Mouse (Mus musculus): Measurements from ENCODE around the gene Agk.

Gene Agk

DNA sequence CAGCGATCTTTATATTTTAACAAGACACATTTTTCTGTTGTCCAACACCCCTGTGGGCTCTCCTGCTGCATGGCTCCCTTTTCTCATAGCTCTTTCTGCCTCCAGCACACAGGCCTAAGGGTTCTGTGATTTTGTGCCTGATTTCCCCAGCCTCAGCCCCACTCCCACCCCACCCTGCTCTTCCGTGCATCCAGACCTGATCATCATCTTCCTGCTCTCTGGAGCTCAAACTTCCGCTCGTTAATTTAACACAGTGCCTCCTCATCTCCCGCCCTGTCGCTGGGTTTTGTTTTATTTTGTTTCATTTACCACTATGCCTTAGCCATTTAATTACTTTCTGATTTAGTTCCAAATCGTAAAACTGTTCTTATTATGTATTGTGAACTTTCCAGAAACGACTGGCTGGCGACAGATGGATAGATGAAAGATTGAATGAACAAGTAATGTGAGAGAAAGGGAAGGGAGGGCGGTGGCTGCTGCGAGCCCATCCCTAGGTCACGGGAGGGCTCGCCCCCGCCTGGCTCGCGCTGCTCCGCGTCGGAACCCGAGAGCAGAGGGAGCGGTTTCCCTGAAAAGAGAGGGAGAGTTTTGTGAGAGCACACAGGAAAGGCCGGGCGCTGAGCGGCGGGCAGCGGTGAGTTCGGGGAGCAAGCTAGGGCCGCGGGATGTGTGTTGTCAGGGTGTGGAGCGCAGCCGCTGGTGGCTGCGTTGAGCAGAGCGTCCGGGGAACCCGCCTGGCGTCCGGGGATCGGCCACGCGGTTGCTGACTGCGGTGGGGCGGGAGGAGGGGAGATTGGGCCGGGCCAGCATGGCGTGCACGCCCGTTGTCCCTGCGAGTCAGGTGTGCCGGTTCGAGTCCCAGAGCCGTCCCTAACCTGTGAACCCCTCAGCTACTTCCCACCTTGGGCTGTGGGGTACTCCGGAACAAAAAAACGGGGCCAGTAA lies at the start of gene Agk:
Agk (plus strand) TSS at position 276 of the 945 bp plus-strand sequence.
- peak; percentile 82 for DNase-seq

DNA sequence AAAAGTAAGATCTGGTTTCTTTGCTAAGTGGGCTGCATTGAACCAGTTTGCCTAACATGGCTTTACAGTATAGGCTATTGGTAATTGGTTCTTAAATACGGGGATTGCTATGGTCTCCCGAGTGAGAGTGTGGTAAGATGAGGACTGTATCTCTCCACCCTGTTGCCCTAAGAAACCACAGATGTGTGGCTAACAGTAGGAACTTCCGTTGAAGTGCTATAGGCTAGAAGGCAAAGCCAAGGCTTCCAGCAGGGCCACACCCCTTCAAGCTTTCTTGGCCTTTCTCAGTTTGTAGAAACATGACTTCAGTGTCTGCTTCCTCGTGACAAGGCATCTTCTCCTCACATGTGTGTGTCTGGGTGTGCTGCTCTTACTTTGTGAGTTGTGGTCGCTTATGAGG lies 24.3 kb upstream of the Agk start:
- no peak for DNase-seq

DNA sequence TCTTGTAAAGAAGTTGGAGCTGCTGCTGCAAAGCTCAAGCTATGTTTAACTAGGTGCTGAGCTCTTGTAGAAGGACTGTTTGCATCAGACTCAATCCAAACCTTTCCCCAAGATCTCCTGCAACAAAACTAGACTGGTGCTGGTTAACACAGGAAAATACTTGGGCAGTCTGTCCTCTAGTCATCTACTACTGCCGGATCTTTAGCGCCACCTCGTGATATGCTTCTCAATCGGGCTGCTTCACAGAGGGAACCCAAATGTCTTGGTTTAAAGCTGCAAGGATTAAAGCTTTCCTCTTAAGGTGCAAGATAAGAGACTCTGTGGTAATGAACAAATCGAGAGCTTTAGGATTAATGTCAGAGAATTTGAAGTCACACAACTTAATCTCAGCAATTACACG lies 21.6 kb upstream of the Agk start:
- peak; percentile 48 for DNase-seq

DNA sequence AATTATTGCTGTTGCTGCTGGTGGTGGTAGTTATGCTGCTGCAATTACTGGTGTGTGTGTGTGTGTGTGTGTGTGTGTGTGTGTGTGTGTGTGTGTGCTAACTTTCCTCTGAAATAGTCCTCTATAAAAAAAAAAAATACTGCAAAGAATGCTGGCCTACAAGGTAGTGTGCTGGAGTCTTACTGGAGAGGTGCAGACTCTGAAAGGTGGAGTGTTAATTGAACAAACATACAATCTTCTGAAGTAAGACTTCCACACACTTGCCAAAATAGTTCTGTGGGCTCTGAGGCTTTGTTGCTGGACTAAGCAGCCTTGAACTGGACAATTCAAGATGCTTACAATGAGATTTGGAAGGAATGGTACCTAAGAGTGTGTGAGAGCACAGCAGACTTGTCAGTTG lies 20.0 kb upstream of the Agk start:
- DNase-seq: no peak

DNA sequence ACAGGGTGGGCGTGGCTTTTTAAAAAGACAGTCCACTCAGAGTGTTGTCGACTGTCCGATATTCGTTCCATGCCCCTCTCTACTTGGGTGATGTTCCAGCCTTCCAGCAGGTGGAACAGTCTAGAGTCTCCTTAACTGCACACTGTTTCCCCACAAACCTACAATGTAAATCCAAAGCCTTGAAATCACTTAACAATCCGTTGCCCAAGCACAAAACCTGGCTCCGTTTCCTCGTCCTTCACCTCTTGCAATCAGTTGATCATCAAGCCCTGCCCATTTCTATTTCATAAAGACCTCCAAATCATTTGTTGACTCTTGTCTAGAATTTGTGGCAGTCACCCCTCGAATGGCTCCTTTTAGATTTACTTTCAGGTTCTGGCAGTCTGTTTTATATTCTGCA lies 1.4 kb downstream of the Agk start:
- peak; percentile 8 for DNase-seq

DNA sequence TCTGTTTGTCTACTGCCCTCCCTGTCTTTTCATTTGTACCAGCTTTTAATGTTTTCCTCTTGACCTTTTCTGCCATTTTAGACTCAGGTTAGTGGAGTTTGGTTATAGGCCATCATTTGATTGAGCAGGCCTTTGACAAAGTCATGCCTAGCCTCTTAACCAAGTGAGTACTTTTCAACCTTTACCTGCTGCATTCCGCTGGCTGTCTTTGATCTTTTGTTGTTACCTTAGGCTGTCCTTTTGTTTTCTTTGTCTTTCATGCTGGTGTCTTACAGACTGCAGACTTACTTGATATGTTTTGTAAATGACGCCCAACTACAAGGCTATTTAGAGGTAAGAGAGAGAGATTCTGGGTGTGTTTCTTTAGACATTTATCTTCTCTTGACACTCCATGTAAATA lies 8.5 kb downstream of the Agk start:
- no peak for DNase-seq

DNA sequence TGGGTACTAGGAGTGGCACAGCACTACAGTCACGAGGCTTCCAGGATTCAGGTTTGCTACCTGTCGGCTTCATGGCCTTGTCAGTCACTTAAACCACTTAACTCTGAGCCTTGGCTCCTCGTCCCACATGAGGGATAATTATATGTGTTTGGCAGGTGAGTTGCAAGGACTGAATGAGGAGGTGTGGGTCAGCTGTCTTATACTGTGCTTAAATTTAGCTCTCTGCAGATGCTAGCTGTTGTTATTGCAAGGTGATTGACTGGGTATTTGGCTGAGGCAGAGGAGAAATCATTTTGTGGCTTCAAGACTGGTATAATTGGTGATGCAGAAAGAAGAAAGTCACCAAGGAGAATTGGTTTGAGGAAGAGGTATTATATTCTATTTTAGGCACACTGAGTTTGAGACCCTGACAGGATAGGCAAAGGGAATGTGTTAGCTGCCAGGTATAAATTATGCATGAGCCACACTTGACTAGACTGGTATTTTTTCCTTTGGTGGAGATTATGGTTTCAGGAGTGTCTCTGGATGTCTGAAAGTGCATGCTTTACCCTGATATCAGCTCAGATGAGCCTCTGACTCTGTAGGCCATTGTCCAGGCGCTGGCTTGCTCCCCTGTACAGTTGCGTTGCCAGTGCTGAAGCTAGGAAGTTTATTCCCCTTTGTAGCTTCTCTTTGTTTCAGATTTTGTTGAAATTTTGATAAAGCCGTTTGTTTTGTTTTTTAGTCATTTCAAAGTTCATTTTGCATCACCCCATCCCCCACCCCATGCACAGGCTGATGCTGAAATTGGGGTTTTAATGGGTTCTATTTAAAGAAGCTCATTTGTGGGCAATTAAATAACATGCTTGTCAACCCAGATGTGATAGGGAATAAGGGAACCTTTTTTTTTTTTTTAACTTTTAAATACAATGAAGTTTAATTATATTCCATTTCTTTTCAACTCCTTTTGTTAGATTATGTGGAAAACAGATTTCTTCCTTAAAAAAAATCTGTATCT lies 12.1 kb downstream of the Agk start:
- no peak for DNase-seq

DNA sequence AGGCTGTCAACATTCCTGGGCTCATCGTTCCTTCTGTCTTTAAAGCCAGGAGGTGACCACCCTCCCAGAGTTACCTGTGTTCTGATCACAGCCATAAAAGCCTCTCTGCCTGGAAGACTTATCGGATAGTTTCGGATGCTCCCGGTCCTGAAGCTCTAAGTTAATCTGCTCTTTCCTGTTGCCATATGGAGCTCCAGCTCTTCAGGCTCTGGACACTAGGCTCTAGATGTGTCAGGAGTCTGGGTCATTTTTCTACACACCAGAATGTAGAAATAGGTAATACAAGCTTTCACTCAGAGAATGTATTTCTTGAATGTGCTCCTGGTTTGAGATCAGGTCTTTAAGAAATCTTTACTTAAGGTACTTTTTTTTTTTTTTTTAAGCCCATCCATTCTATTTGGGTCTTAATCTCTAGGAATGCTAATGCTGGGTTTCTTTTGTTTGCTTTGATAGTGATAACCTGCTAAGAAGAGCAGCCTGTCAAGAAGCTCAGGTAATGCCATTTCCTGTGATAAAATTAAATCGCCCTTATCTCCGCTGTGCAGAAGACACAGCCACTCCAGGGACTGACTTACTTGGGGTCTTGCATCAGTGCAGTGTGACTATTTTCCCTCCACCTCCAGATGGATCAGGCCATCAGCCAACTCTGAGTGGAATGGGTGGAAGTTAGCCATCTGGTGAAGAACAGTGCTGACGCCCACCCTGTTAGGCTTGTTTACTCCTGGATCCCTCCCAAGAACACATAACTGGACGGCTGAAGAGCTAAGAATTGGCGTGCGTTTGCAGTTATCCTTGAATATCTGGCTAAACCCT lies 22.2 kb downstream of the Agk start:
- DNase-seq: no peak

DNA sequence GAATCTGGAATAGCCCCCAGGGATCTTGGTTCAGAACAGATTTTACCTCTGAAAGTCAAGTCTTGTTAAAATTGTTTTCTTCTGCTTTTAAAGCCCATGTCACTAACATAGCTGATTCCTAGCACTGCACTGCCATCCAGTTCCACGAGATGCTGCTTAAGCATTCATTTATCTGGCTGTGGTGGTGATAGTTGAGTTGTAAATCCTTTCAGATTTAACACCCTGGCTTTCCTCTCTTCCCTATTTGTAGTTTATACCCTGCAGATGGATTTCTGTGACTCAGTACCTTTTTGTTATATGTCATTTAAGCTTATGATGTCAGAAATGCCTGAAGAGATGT lies 22.8 kb downstream of the Agk start:
- no peak for DNase-seq

DNA sequence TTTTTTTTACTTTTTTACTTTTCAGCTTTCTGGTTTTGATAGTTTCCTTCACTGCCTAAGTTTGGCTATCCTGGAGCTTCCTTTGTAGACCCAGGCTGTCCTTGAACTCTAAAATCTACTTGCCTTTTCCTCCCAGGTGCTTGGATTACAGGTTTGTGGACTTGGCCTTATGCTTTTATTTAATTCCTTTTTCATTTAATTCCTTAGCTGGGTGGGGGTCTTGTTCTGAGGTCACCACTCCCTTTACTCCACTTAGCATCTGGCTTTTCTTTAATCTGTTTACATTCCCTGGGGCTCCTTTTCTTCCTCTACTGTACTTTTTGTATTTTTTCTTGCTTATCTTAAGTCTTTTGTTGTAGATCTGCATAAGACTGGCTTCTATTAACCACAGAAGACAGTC lies 25.1 kb downstream of the Agk start:
- no peak for DNase-seq

DNA sequence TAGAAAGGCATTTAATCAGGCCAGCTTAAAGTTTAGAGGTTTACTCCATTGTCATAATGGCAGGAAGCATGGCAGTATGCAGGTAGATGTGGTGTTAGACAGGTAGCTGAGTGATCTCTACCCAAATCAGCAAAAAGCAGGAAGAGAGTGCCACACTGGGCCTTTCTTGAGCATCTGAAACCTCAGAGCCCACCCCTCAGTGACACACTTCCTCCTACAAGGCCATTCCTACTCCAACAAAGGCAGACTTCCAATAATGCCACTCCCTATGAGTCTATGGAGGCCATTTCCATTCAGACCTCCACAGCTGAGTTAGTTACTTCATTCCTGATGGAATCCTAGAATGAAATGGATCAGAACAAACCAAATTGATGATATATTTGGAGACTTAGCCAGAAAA lies 25.9 kb downstream of the Agk start:
- no peak for DNase-seq

DNA sequence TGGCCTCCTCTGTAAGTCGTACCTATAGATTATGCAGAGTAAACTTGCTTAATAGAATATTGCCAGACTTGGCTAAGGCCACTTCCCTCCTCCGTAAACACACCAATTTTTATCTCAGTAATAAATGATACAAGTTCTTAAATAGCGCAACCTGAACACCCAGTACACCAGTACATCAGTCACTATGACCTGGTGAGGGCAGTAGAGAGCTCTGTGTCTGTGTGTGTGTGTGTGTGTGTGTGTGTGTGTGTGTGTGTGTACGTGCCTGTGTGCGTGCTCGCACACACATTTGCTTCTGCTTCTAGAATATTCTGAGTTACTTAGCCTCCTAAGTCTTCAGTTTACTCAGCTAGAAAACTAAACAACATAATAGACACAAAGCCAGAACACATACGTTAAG lies 28.4 kb downstream of the Agk start:
- DNase-seq: peak; percentile 19

DNA sequence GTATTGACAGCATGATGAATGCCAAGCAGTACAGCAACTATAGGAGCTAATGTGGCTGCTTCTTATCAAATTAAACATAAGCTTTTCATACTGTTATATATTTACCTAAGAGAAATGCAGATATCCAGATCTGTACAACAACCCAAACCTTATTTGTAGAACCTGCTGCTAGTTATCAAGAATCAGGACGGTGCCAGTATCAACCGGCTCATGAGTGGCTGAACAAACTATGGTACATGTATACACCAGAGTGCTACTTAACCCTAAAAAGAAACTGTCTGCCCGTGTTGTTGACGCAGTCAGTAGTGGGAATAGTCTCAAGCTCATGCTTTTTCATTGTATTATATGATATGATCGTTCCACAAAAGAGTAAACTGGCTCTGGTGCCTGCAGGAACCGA lies 46.1 kb downstream of the Agk start:
- no peak for DNase-seq

DNA sequence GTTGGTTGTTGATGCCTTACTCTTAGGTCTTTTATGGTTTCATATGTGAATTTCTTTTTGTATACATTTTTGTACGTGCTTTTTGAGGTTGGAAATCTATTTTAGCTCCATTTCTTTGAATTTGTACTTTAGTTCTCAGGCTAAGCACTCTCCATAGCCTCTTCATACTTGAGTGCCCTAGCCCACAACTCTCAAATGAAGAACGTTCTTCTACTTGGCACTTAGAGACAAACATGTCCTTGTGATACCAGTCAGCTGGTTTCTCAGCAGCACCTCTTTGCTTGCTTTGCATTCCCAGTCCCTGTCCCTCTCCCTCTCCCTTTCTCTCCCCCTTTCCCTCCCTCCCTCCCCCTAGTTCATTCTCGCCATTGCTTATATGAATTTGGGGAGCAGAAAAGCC lies 55.2 kb downstream of the Agk start:
- no peak for DNase-seq

DNA sequence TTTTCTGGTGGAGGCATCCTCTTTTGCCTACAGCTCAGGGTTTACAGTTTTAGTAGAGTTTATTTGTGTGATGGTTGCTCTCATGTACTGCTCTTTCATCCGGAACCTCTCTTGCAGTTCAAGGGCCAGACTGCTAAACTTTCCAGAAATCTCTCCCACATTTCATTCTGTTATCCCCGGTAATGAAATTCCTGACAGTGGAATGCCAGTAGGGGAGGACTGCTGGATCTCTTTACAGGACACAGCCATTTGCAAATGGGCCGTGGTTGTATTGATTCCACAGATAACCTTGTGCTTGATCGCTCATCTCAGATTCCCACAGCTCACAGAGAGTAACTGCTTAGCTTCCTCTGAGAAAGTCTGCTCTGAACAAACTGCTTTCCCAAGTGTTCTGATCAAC lies 56.9 kb downstream of the Agk start:
- DNase-seq: no peak

DNA sequence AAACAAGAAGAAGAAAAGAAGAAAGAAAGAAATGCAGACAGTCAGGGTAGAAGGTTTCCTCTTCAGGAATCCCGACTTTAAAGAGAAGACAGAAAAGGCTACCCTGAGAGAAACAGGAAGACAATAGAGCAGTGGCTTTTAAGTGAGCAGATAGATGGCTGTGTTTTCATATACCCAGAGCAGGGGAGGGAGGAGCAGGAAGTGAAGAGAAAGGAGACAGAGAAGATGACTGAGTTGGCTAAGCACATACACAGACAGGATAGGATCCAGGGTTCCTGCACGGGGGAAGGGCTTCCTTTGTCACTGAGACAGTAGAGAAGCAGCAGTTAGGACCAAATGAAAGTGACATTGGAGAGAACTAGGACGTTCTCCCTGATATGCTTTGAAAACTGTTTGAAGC lies 60.7 kb downstream of the Agk start:
- DNase-seq: no peak

DNA sequence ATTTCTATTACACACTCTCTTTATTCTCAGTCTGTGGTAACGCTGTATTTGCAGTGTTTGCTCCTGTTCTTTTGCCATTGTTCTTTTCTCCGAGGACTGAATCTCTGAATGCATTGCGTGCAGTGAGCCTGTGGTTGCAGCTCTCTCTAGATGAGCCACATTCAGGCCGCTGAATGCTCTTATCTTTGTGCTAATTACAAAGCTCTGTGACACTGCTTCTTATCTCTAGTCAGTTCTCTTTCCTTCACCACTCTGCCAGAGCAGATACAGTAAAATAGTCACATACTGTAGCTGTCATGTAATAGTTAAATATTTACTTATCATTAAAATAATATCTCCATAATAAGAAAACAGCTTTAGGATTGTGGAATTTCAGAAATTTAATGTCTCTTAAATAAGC lies 63.7 kb downstream of the Agk start:
- DNase-seq: no peak

DNA sequence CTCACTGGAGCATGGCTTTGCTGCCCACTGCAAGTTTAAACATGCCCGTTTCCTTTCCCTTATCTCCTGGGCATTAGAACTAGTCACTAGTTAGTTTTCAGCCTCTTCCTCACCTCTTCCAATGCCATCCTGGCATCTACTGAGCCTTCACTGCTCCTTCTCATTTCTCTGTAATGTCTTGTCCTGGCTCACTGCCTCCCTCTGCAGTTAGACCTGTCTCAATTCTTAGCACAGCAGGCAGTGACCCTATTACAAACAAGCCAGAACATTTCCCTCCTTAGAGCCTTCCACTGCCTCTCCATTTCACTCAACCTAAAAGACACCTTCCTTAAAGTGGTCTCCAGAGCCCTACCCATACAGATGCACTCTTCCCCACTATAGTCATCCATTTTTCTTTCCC lies 66.0 kb downstream of the Agk start:
- DNase-seq: no peak

DNA sequence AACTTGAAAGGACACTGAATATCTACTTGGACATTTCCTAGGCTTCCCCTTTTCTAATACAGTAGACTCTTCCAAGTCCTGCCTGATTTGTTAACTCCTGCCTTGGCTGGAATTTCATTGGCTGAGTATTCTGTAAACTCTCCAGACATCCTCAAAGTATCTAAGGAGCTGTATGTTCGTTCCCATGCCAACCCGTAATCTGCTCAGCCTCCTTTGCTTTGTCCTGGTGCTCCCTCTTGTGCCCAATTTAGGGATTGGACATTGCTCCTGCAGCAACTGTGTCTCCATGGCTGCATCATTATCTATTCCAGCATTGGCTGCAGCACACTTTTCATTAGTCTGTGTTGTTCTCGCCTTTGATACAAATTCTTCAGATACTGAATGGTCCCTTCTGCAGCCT lies 68.2 kb downstream of the Agk start:
- DNase-seq: peak; percentile 48

DNA sequence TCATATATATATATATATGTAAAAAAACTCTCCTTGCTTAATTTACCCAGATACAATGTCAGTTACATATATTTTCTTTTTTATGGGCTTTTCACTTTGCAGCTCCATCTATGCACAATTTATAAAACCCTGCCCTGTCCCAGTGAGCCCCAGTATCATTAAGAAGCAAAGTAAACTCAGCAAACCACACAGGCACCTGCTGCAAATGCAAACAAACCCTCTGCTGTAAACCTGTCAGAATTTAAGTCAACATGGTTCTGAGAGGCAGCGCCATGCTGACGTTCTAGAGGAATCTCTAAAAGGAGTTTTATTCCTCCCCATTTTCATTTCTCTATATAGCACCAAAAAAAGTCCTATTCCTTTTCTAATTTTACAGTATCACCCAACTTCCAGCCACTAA lies 77.1 kb downstream of the Agk start:
- DNase-seq: no peak

DNA sequence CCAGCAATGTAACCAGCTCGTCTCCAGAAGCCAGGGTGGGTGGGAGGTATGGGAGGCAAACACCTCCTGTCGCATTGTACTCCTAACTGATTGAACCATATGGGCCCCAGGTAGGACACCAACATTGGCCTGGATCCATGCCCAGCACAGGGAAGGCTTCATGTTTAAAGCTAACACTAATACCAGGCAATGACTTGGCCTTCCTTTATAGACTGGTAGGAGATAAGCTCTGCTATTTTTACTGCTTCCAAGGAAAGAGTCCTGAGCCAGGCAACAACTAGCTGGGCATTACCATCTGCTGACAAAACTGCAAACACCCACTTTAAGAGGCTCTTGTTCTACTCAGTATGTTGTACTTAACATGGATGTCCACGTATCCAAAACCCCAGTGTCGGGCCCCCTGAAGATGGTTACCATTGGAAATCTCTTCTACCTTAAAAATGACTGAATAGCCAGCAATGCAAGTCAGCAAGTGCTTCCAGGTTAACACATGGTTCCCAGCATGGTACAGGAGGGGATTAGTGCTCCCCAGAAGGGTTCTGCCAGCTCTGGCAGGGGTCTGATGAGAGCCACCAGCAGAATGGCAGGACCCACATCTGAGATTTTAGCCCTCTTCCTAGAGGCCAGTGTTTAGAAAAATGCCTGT lies 78.8 kb downstream of the Agk start:
- no peak for DNase-seq

DNA sequence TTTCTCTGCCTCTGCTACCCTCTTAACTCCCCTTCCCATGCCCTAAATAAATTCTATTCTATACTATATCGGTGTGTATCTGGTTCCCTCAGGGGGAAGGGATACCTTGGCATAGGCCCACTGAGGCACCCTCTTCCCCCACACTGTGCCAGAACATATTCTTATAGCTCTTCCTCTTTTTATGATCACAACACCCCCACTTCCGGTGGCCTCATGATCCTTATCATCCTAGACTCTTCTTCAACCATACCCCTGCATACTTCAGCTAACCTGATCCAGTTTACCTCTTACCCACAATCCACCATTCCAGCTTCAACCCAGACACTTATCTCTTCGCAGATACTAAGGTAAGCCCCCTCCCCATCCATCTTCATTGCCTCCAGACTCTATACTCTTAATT lies 86.1 kb downstream of the Agk start:
- DNase-seq: no peak

DNA sequence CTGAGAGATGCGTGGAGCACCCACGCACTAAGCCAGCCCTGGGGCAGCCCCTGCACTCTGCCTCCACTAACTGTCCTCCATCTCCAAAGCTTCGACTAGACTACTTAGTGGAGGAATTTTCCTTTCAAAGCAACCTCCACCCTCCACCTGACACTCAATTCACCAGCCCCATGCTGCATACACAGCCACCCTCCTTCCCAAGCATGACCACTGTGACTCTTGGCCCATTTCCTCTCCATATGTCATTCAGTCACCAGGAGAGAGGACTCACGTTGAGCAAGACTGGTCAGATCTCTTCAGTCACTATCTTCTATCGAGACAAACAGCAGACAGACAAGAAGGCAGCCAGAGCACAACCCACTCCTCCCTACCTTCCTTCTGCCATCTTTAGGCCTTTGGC lies 88.1 kb downstream of the Agk start:
- DNase-seq: no peak
